Mouse (Mus musculus) forebrain, embryonic 16.5 days (tissue): Measurements from ENCODE around the gene Plxnb2. TPM values are rescaled to one million over a fixed set of nuclear protein-coding genes. Genes with fewer than 3 reads are reported as not detected.

Experiments
- ATAC-seq: fragments of 200-750 bp; cut with Nextera tagmentation; 2 replicates; pipeline ENCODE4 v1.8.0; 2017; ENCODE audit warnings: mild to moderate bottlenecking, moderate library complexity
- H3K27ac ChIP-seq: fragments of 300-500 bp; sonication (generic); 2 replicates; pipeline ENCODE4 v1.5.1; 2014; ENCODE audit warnings: low read length, control low read depth
- H3K27me3 ChIP-seq: fragments of 300-500 bp; sonication (generic); replicated peaks from 2 replicates; pipeline ENCODE4 v1.6.1; 2014; ENCODE audit warnings: low read length; ENCODE audit not compliant: control insufficient read depth, insufficient read depth
- H3K36me3 ChIP-seq: fragments of 300-500 bp; sonication (generic); 2 replicates; pipeline ENCODE4 v1.6.1; 2014; ENCODE audit not compliant: control insufficient read depth, insufficient read depth
- H3K4me1 ChIP-seq: fragments of 300-500 bp; sonication (generic); replicated peaks from 2 replicates; pipeline ENCODE4 v1.6.1; 2014; ENCODE audit warnings: low read length; ENCODE audit not compliant: control insufficient read depth, insufficient read depth
- H3K4me2 ChIP-seq: fragments of 300-500 bp; sonication (generic); 2 replicates; pipeline ENCODE4 v1.6.1; 2014; ENCODE audit warnings: mild to moderate bottlenecking, low read length, control low read depth
- H3K4me3 ChIP-seq: fragments of 300-500 bp; sonication (generic); replicated peaks from 2 replicates; pipeline ENCODE4 v1.5.1; 2014; ENCODE audit warnings: mild to moderate bottlenecking, low read length, control low read depth
- H3K9ac ChIP-seq: fragments of 300-500 bp; sonication (generic); replicated peaks from 2 replicates; pipeline ENCODE4 v1.6.1; 2014; ENCODE audit warnings: low read depth, low read length, control low read depth
- H3K9me3 ChIP-seq: fragments of 300-500 bp; sonication (generic); 2 replicates; pipeline ENCODE4 v1.6.1; 2016; ENCODE audit warnings: low read length; ENCODE audit not compliant: control insufficient read depth
- WGBS: fragments of 180-500 bp; shearing (Covaris S2); extraction: QIAGEN DNeasy Blood & Tissue Kit; methylation state at CpG from one replicate; pipeline ENCODE4 v1.1.7; 2014; 5-methylcytosine and 5-hydroxymethylcytosine counted together
- polyA plus RNA-seq: library from polyadenylated mRNA; unstranded; fragments of >200 nt; fragmentation: Nextera tagmentation; extraction: Ambion mirVana; gene quantifications from 2 replicates; pipeline ENCODE4 v1.2.1, GENCODE M21; 2015

The Plxnb2 gene
- polyA plus RNA-seq, 1 experiment from 2014 or later, result 112 TPM

DNA sequence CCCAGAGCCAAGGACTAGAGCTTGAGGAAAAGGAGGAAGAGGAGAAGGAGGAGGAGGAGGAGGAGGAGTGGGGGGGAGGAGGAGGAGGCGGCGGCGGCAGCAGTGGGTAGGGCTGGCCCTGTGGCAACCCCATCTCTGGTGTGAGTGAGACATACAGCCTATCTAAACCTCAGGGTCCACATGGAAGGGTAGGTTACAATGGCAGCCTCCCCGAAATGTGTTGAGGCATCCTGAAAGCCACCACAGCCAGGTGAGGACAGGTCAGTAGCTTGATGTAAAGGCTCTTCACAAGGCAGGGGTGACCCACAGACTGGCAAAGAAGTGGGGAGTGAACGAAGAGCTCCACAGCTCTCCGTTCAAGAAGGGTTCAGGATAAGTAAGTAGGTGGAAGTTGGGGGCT lies 42.1 kb downstream of the Plxnb2 start:
- 95% methylated on average over 6 of the region's 6 CpGs for WGBS
- H3K9me3 ChIP-seq, result no peaks in the 10 kb centered on the region
- no peaks in the 10 kb centered on the region for H3K36me3 ChIP-seq
- ATAC-seq, result no peak
- H3K4me2 ChIP-seq, result no peak overlapping the region
- peaks cover 16% of the 10 kb centered on the region for H3K4me1 ChIP-seq
- peaks cover 7% of the 10 kb centered on the region for H3K27me3 ChIP-seq
- H3K27ac ChIP-seq, result no peak overlapping the region
- H3K4me3 ChIP-seq, result no peak overlapping the region
- H3K9ac ChIP-seq, result no peak overlapping the region

- no peaks in the 10 kb centered on the region for H3K36me3 ChIP-seq
- no peak for ATAC-seq
- H3K4me3 ChIP-seq, result no peak overlapping the region
- H3K4me1 ChIP-seq, result peaks cover 16% of the 10 kb centered on the region
- H3K27me3 ChIP-seq, result peaks cover 7% of the 10 kb centered on the region
- 89% methylated on average over 7 of the region's 7 CpGs for WGBS
- H3K9ac ChIP-seq, result no peak overlapping the region
- no peak overlapping the region for H3K4me2 ChIP-seq
- H3K27ac ChIP-seq, result no peak overlapping the region
- no peaks in the 10 kb centered on the region for H3K9me3 ChIP-seq
Measured at GRCm38 (mm10) chr15:89138046-89138405, 42.6 kb downstream of the Plxnb2 start.

DNA sequence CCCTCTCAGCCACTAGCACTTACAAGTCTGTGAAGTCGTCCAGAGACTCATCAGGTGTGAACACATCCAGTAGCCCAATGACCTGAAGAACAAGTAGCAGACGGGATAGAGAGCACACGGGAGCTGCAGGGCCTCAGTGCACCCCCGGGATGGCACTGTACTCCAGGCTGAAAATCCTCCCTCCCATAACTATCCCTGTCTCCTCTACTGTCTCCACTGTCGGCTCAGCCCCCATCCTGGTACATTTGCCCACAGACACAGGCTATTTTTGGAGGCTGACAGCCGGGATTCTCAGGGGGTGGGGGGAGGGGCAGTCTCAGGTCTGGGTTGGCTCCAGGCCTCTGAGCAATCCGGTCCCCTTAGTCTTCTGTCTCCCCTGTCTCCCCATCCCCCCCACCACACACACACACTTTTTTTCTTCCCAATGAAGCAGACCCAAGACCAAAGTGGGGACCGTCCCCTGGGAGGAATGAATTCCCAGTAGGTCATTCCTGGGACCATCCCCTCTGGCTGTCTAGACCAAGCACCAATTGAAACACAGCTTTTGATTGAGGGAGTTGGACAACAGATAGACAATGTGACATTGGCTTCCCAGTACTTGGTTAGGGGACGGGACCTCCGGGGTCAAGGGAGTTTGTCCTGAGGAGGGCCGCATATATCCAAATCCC lies 43.1 kb downstream of the Plxnb2 start:
- Histone ChIP-seq H3K9me3 (no peaks in the 10 kb centered on the region), H3K4me3 (no peak overlapping the region), H3K36me3 (no peaks in the 10 kb centered on the region), H3K4me2 (no peak overlapping the region), H3K4me1 (peaks cover 16% of the 10 kb centered on the region), H3K27ac (no peak overlapping the region), H3K9ac (no peak overlapping the region), H3K27me3 (peaks cover 7% of the 10 kb centered on the region)
- no peak for ATAC-seq
- WGBS, result 75% methylated on average over 11 of the region's 11 CpGs

DNA sequence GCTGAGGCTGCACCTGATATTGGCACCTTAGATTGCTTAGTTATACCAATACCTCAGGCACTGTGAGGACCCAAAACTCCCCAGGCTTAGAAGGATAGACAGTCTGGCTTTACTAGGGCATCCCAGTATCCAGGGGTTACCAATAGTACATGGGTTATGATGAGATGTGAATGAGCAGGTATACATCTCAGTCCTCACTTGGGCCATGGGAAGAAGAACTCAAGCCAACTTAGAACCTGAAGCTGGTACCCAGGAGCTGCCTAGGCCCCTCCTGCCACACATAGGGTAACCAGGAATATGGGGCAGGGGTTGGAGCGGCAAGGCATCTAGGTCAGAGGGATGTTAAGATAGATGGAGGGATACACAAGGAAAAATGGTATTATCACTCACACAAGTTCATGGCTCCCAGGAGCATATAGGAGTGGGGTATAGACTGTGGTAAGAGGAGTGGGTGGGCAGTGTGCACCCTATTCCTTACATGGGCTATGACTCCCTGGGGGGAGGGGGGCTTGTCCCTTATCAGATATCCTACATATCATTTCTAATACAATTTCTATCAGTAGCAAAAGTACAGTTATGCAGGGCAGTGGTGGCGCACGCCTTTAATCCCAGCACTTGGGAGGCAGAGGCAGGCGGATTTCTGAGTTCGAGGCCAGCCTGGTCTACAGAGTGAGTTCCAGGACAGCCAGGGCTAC lies 44.0 kb downstream of the Plxnb2 start:
- Histone ChIP-seq H3K27ac (no peak overlapping the region), H3K4me1 (peaks cover 16% of the 10 kb centered on the region), H3K9me3 (no peaks in the 10 kb centered on the region), H3K27me3 (peaks cover 7% of the 10 kb centered on the region), H3K9ac (no peak overlapping the region), H3K4me2 (no peak overlapping the region), H3K36me3 (no peaks in the 10 kb centered on the region), H3K4me3 (no peak overlapping the region)
- 96% methylated on average over 4 of the region's 5 CpGs for WGBS
- no peak for ATAC-seq

GRCm38 (mm10) chr15:89131316-89131715 lies 49.3 kb downstream of the Plxnb2 start:
- Histone ChIP-seq H3K27ac (no peak overlapping the region), H3K36me3 (no peaks in the 10 kb centered on the region), H3K4me2 (no peak overlapping the region), H3K9me3 (no peaks in the 10 kb centered on the region), H3K27me3 (no peaks in the 10 kb centered on the region), H3K9ac (no peak overlapping the region), H3K4me1 (peaks cover 17% of the 10 kb centered on the region), H3K4me3 (no peak overlapping the region)
- WGBS, result 97% methylated on average over 3 of the region's 3 CpGs
- ATAC-seq, result no peak

DNA sequence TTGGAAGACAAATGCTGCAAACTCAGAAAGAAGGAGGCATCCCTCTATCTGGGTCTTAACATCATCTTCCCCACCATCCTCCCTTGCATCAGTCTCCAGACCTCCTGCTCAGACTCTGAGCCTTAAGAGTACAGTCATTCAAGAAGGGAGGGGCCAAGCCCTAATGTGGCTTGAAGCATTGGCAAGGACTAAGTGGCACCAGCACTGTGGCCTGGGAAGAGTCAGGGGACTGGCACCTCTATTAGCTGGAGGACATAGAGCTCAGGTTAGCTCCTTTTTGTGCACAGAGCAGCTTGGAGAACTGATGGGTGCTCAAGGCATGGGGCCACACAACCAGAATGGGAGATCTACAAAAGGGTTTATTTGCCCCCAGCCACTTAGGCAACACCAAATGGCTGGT lies 50.3 kb downstream of the Plxnb2 start:
- Histone ChIP-seq H3K27me3 (no peaks in the 10 kb centered on the region), H3K9ac (no peak overlapping the region), H3K4me3 (no peak overlapping the region), H3K36me3 (no peaks in the 10 kb centered on the region), H3K9me3 (no peaks in the 10 kb centered on the region), H3K27ac (no peak overlapping the region), H3K4me2 (no peak overlapping the region), H3K4me1 (peaks cover 17% of the 10 kb centered on the region)
- no peak for ATAC-seq

DNA sequence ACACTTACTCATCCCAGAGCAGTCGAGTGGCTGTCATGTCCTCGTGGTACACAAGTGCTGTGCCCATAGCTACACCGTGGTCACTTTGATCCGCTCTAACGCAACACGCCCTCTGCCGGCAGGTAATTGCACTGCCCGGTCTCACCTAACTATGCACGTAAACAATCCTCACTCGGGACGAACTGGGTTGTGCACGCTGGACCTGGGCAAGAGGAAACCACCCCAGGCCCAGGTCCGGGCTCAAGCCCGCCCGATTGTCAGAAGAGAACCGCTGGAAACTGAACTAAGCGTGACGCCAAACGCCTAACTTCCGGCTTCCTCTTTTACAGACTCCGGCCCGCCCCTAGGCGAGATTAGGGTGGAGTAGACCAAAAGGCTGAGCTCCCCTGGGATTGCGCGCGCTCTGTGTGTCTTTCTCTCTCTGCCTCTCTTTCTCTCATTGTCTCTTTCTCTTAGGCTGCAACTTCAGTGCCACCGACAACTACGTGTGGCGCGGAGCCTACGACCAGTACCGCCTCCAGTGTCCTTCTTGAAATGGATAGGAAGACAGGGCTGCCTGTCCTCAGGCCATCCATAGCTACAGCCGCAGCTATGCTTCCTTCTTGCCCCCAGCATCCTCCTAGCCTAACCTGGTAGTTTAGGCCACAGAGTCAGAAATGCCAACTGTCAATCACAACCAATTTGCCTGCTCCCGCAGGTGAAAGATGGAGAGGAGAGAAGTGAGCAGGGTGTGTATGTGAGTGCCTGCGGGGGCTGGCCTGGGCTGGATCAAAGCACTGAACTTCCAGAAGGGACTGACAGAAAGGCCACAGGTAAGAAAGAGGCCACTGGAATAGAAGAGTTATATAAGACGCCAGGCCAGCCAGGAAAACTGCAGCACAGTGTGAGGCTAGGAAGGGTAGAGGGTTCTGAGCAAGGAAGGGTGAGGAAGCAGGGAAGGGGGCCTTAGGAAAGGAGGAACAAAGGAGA lies 51.9 kb downstream of the Plxnb2 start, which contains the start of gene Hdac10:
Hdac10 (minus strand) TSS at position 319 of the 969 bp plus-strand sequence.
- H3K27ac ChIP-seq, result peak within 1 kb of the TSS; percentile 86

DNA sequence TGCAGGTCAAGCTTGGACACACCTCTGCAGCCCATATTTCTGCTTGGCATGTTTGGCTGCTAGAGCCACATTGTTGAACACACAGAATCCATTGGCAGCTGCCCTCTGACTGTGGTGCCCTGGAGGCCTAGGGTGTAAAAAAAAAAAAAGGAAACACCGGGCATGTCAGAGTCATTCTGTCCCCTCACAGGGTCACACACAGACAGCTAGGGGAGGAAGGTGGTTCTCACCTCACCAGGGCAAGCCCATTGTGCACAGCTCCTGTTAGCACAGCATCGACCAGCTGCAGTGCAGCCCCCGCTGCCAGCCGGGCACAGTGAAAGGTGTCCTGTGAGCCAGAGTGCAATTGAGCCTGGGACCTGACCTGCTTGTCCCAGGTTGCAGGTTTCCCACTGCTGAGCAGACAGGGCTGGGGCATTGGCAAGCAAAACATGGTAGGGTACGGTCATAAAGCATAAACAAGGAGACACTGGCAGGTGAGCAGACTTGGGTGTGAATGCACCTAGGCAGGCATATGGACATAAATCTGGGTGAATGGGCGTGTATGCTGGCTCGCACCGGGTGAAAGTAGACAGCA lies 53.1 kb downstream of the Plxnb2 start:
- no peak for ATAC-seq
- H3K36me3 ChIP-seq, result no peaks in the 10 kb centered on the region
- 80% methylated on average over 8 of the region's 8 CpGs for WGBS
- peaks cover 27% of the 10 kb centered on the region for H3K4me1 ChIP-seq
- H3K4me3 ChIP-seq, result peak overlapping the region; percentile 78
- no peak overlapping the region for H3K27ac ChIP-seq
- no peaks in the 10 kb centered on the region for H3K27me3 ChIP-seq
- H3K9me3 ChIP-seq, result no peaks in the 10 kb centered on the region
- H3K4me2 ChIP-seq, result peak overlapping the region; percentile 92
- peak overlapping the region; percentile 80 for H3K9ac ChIP-seq

More for the DNA sequence above, 51.9 kb downstream of the Plxnb2 start, which contains the start of gene Hdac10:
- no peaks in the 10 kb centered on the region for H3K36me3 ChIP-seq
- H3K9me3 ChIP-seq, result no peaks in the 10 kb centered on the region
- H3K9ac ChIP-seq, result peak within 1 kb of the TSS; percentile 80
- WGBS, result 4% methylated on average over 36 of the region's 36 CpGs
- peaks cover 21% of the 10 kb centered on the region for H3K4me1 ChIP-seq
- peak within 1 kb of the TSS; percentile 92 for H3K4me2 ChIP-seq
- ATAC-seq, result peak; percentile 86
- H3K27me3 ChIP-seq, result no peaks in the 10 kb centered on the region
- peak within 1 kb of the TSS; percentile 78 for H3K4me3 ChIP-seq

DNA sequence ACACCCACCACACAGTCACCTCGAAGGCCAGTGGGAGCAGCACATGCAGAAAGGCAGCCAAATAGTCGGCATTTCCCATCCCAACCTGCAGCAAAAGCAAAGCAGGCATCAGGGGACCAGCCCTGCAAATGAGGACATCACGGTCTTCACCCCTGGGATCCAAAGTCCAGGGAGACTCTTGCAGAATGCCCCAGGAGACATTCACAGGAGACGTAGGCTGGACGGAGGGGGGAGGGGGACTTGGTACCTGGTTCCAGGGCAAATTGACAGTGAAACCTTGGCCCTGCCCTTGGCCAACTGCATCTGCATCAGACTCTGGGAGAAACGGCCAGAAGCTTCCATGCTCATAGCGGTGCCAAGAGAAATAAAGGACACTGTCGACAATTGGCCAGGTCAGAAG lies 54.0 kb downstream of the Plxnb2 start:
- 88% methylated on average over 8 of the region's 8 CpGs for WGBS
- ATAC-seq, result no peak

More for the DNA sequence above, 54.0 kb downstream of the Plxnb2 start:
- H3K9ac ChIP-seq, result no peak overlapping the region
- H3K9me3 ChIP-seq, result no peaks in the 10 kb centered on the region
- H3K4me1 ChIP-seq, result peaks cover 35% of the 10 kb centered on the region
- no peaks in the 10 kb centered on the region for H3K27me3 ChIP-seq
- no peak overlapping the region for H3K4me2 ChIP-seq
- no peak overlapping the region for H3K4me3 ChIP-seq
- no peak overlapping the region for H3K27ac ChIP-seq
- no peaks in the 10 kb centered on the region for H3K36me3 ChIP-seq
